Mouse (Mus musculus) limb, embryonic 10.5 days (tissue): ENCODE measurements around the gene Patz1. TPM values are rescaled to one million over a fixed set of nuclear protein-coding genes. Genes with fewer than 3 reads are reported as not detected.

Source experiments
- DNase-seq: peaks from one replicate; pipeline ENCODE4 v3.0.0-alpha.2; 2017; ENCODE audit warnings: low spot score
- H3K27ac ChIP-seq: fragments of 300-500 bp; sonication (generic); 2 replicates; pipeline ENCODE4 v1.5.1; 2016; ENCODE audit warnings: mild to moderate bottlenecking
- H3K27me3 ChIP-seq: fragments of 300-500 bp; sonication (generic); 2 replicates; pipeline ENCODE4 v1.6.1; 2016; ENCODE audit warnings: low read depth, mild to moderate bottlenecking; ENCODE audit not compliant: poor library complexity, severe bottlenecking
- H3K36me3 ChIP-seq: fragments of 300-500 bp; sonication (generic); 2 replicates; pipeline ENCODE4 v1.6.1; 2016; ENCODE audit warnings: mild to moderate bottlenecking, moderate library complexity
- H3K4me1 ChIP-seq: fragments of 300-500 bp; sonication (generic); 2 replicates; pipeline ENCODE4 v1.6.1; 2016
- H3K4me3 ChIP-seq: fragments of 300-500 bp; sonication (generic); 2 replicates; pipeline ENCODE4 v1.5.1; 2016; ENCODE audit warnings: mild to moderate bottlenecking, moderate library complexity
- H3K9me3 ChIP-seq: fragments of 300-500 bp; sonication (generic); replicated peaks from 2 replicates; pipeline ENCODE4 v1.6.1; 2016; ENCODE audit warnings: mild to moderate bottlenecking
- WGBS: fragments of 180-500 bp; shearing (Covaris S2); methylation state at CpG from one replicate; pipeline ENCODE4 v1.1.7; 2016; 5-methylcytosine and 5-hydroxymethylcytosine counted together
- polyA plus RNA-seq: library from polyadenylated mRNA; unstranded; fragments of >200 nt; fragmentation: Nextera tagmentation; extraction: Ambion mirVana; gene quantifications from 2 replicates; pipeline ENCODE4 v1.2.1, GENCODE M21; 2016

Gene Patz1
- polyA plus RNA-seq, 1 experiment from 2014 or later = 80.2 TPM

- H3K27ac ChIP-seq = peak overlapping the region; percentile 81; the same call in 1 of the 2 replicates
Measured at GRCm38 (mm10) chr11:3336602-3337001, 47.9 kb downstream of the Patz1 start.

DNA sequence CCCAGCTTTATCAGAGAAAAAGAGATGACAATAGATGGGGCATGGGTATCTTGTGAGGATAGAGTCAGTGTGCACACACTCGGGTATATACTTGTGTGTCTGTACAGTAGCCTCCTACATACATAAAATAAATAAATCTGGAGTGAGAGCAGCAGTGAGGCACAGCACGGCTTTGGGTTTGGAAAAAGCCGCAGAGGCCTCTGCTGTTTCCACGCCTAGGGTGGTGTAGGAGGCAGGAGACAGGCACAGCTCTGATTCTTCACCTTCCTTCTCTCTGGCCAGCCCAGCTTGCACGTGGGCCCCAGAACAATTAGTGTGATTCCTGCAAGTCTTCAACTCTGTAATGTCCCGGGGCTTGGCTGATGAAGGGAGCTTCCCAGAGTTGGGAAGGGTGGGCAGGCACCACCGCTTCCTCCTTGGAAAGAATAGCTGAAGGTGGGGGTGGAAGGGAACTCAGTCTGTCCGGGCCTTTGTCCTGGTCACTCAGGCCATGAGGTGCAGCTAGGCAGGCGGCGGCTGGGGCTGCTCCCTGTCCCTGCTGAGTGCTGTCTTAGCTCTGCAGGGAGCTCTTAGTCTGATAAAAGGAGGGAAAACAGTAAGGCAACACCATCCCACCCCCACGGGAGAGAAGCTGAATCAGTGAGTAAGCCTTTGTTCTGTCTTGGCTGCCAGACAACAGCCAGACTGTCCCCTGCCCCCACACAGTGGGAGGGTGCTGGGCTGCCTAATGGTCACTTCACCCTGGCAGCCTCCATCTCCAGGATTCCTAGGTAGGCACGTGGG lies 48.7 kb downstream of the Patz1 start:
- no peaks in the 10 kb centered on the region; the same call in 1 of the 2 replicates for H3K36me3 ChIP-seq
- DNase-seq = peak; percentile 52
- H3K4me1 ChIP-seq = peaks cover 40% of the 10 kb centered on the region
- H3K4me3 ChIP-seq = no peak overlapping the region
- no peaks in the 10 kb centered on the region for H3K9me3 ChIP-seq
- H3K27ac ChIP-seq = peak overlapping the region; percentile 81
- peaks cover 10% of the 10 kb centered on the region; the same call in 1 of the 2 replicates for H3K27me3 ChIP-seq
- 25% methylated on average over 12 of the region's 12 CpGs for WGBS

More at GRCm38 (mm10) chr11:3336602-3337001, 47.9 kb downstream of the Patz1 start:
- Histone ChIP-seq H3K9me3 (no peaks in the 10 kb centered on the region), H3K36me3 (no peaks in the 10 kb centered on the region; the same call in 1 of the 2 replicates), H3K4me1 (peaks cover 48% of the 10 kb centered on the region), H3K27me3 (peaks cover 12% of the 10 kb centered on the region; the same call in 1 of the 2 replicates), H3K4me3 (no peak overlapping the region)
- DNase-seq = no peak
- WGBS = 74% methylated on average over 3 of the region's 3 CpGs

DNA sequence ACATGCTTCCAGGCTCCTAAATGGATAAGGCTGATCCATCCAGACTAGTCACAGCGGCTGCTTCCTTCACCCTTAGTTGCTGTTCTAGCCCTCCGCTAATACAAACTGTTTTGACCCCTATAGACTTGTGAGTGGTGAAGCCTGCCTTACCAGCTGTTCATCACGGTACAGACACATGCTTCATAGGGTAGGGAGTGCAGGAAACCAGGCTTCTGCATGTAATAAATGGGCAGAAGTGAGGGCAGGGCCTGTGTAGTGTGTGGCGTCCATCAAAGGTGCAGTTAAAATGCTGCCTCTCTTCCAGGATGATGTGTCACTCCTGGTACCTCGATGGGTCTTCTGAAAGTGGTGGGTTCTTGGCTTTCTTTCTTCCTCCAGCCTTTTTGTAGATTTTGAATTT lies 49.3 kb downstream of the Patz1 start:
- H3K9me3 ChIP-seq = no peaks in the 10 kb centered on the region
- H3K27me3 ChIP-seq = peaks cover 6% of the 10 kb centered on the region; the same call in 1 of the 2 replicates
- no peak for DNase-seq
- H3K27ac ChIP-seq = peak overlapping the region; percentile 81
- peaks cover 34% of the 10 kb centered on the region for H3K4me1 ChIP-seq
- no peaks in the 10 kb centered on the region; the same call in 1 of the 2 replicates for H3K36me3 ChIP-seq
- H3K4me3 ChIP-seq = no peak overlapping the region
- 68% methylated on average over 5 of the region's 5 CpGs for WGBS

DNA sequence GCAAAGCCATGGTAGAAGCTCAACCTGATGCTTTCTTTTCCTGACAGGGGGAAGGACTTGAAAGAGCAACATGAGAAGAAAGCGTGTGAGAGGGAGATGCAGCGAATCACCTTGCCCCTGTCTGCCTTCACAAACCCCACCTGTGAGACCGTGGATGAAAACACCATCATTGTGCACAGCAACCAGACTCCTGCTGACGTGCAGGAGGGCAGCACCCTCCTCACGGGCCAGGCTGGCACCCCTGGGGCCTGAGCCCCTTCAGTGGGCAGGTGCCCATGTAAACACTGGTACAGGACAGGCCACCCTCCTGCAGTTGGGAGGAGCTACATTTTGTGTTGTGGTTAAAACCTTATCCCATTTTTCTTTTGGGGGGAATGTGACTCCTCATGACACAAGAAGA lies 52.8 kb downstream of the Patz1 start:
- Histone ChIP-seq H3K36me3 (peaks cover 29% of the 10 kb centered on the region), H3K4me3 (no peak overlapping the region), H3K9me3 (no peaks in the 10 kb centered on the region), H3K27me3 (no peaks in the 10 kb centered on the region), H3K4me1 (peaks cover 16% of the 10 kb centered on the region), H3K27ac (no peak overlapping the region)
- DNase-seq = no peak
- 72% methylated on average over 5 of the region's 5 CpGs for WGBS

DNA sequence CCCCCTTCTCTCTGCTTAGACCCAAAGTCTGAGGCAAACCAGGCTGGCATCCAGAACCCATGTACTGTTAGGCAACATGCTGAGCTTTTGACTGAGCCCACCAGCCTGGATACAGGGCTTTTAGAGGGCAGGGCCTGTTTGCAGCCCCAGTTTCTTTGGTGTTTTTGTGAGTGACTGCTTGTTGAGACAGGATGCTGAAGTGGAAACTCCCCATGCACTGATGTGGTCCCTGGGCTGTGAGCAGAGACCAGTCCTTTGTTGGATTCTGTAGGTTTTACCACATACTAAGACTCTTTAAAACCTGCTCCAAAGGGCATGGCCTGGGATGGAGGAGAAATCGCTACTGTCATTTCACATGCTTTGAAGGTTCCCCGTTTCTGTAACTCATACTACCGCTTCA lies 56.2 kb downstream of the Patz1 start:
- Histone ChIP-seq H3K36me3 (peaks cover 32% of the 10 kb centered on the region), H3K4me1 (peaks cover 23% of the 10 kb centered on the region)
- 87% methylated on average over 3 of the region's 3 CpGs for WGBS

GRCm38 (mm10) chr11:3346351-3346750 lies 57.7 kb downstream of the Patz1 start:
- WGBS = 96% methylated on average over 7 of the region's 7 CpGs
- Histone ChIP-seq H3K9me3 (no peaks in the 10 kb centered on the region), H3K36me3 (peaks cover 45% of the 10 kb centered on the region), H3K4me3 (no peak overlapping the region), H3K27me3 (no peaks in the 10 kb centered on the region), H3K4me1 (peaks cover 23% of the 10 kb centered on the region), H3K27ac (no peak overlapping the region)
- no peak for DNase-seq

More for the DNA sequence above, 56.2 kb downstream of the Patz1 start:
- Histone ChIP-seq H3K9me3 (no peaks in the 10 kb centered on the region), H3K27me3 (no peaks in the 10 kb centered on the region), H3K27ac (no peak overlapping the region), H3K4me3 (no peak overlapping the region)
- no peak for DNase-seq

DNA sequence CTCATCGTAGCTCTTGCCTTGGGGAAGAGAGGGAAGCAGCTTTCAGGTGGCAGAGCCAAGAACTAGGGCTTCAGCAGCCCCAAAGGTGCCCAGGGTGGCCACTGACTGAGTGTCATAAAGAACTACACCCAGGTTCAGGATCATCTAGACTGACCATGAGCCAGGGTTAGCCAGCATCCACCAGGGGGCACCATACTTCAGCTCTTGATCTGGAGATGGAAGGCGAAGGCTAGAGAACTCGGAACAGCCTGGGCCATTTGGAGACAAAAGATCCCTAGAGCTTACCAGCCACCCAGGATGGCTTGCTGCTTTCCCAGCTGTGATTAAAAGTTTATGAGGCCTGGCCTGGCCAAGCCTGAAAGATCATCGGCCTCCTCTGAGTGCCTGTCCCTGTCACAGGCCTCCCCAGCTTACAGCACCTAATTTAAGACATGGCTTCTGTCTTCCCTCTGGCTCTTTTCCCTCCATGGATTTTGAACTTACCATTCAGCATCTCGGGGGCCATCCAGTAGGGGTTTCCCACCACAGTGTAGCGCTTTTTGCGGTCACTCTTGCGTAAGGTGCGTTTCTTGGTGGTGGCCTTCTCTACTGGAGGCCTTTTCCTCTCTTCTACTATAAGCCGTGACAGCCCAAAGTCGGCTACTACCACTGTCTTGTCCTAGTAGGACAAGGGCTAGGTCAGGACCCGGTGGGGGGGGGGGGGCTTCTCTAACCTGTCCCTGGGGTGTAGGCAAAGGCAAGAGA lies 58.6 kb downstream of the Patz1 start:
- Histone ChIP-seq H3K4me1 (peaks cover 23% of the 10 kb centered on the region), H3K9me3 (no peaks in the 10 kb centered on the region), H3K27me3 (no peaks in the 10 kb centered on the region), H3K36me3 (peaks cover 52% of the 10 kb centered on the region), H3K4me3 (no peak overlapping the region), H3K27ac (peak overlapping the region; percentile 53)
- 63% methylated on average over 12 of the region's 12 CpGs for WGBS
- peak; percentile 92 for DNase-seq

- peak overlapping the region; percentile 53 for H3K27ac ChIP-seq
- no peak overlapping the region for H3K4me3 ChIP-seq
- DNase-seq = no peak
- H3K4me1 ChIP-seq = peaks cover 23% of the 10 kb centered on the region
- peaks cover 58% of the 10 kb centered on the region for H3K36me3 ChIP-seq
- no peaks in the 10 kb centered on the region for H3K9me3 ChIP-seq
- H3K27me3 ChIP-seq = no peaks in the 10 kb centered on the region
Measured at GRCm38 (mm10) chr11:3347835-3348195, 59.1 kb downstream of the Patz1 start.

GRCm38 (mm10) chr11:3348576-3349342 lies 60.1 kb downstream of the Patz1 start:
- no peak for DNase-seq
- Histone ChIP-seq H3K36me3 (peaks cover 63% of the 10 kb centered on the region), H3K4me1 (peaks cover 28% of the 10 kb centered on the region), H3K27ac (peak overlapping the region; percentile 53), H3K27me3 (no peaks in the 10 kb centered on the region), H3K4me3 (no peak overlapping the region), H3K9me3 (no peaks in the 10 kb centered on the region)
- 26% methylated on average over 6 of the region's 6 CpGs for WGBS

GRCm38 (mm10) chr11:3349343-3349695 lies 60.6 kb downstream of the Patz1 start:
- no peaks in the 10 kb centered on the region for H3K9me3 ChIP-seq
- peaks cover 63% of the 10 kb centered on the region for H3K36me3 ChIP-seq
- peak overlapping the region; percentile 53; the same call in 1 of the 2 replicates for H3K27ac ChIP-seq
- no peaks in the 10 kb centered on the region for H3K27me3 ChIP-seq
- 85% methylated on average over 4 of the region's 4 CpGs for WGBS
- H3K4me3 ChIP-seq = no peak overlapping the region
- DNase-seq = no peak
- H3K4me1 ChIP-seq = peaks cover 28% of the 10 kb centered on the region

- WGBS = 96% methylated on average over 9 of the region's 9 CpGs
- Histone ChIP-seq H3K27ac (no peak overlapping the region), H3K9me3 (no peaks in the 10 kb centered on the region), H3K4me3 (no peak overlapping the region), H3K27me3 (no peaks in the 10 kb centered on the region), H3K4me1 (peaks cover 27% of the 10 kb centered on the region), H3K36me3 (peaks cover 62% of the 10 kb centered on the region)
- DNase-seq = no peak
Measured at GRCm38 (mm10) chr11:3352131-3352530, 63.5 kb downstream of the Patz1 start.

DNA sequence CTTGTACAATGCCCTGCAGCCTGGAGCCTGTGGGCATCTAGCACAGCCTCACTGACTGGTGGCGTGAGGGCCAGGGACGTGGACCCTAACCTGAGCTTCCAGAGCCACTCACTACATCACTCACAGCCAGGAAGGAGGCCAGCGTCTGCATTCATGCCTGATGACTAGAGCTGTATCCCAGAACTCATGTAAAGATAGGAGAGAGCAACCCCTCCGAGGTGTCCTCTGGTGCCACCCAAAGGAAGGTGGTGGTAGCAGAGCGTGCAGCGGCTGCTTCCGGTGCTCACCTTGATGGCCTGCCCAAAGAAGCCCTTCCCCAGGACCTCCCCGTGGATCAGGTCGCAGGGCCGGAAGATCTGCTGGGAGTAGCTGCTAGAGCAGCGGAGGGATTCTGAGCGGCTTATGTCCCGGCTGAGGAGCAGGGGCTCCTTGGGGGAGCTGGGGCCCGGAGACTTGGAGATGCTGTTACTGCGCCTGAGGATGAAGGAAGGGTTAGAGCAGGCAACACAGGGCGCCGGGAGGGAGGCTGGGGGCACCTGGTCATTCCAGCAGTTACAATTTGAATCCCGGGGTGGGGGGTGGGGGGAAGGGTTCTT lies 64.4 kb downstream of the Patz1 start:
- no peak for DNase-seq
- Histone ChIP-seq H3K4me3 (no peak overlapping the region), H3K4me1 (peaks cover 17% of the 10 kb centered on the region), H3K27ac (no peak overlapping the region), H3K9me3 (no peaks in the 10 kb centered on the region), H3K36me3 (peaks cover 70% of the 10 kb centered on the region), H3K27me3 (no peaks in the 10 kb centered on the region)
- 53% methylated on average over 18 of the region's 18 CpGs for WGBS
